Mouse (Mus musculus) left cerebral cortex, adult 2 months (tissue): ENCODE results near the gene Ccdc154. TPM values are rescaled to one million over a fixed set of nuclear protein-coding genes. Genes with fewer than 3 reads are reported as not detected.

Source experiments
- DNase-seq, 2 experiments: peaks; one replicate each; pipeline ENCODE4 v3.0.0; 2021 to 2022; ENCODE audit warnings: low spot score in 2 of 2, mixed read lengths in 1 of 2; ENCODE audit errors: extremely low spot score in 1 of 2
- H3K27ac ChIP-seq: fragments of 200-600 bp; 2 replicates; pipeline ENCODE4 v1.8.1; 2022
- H3K4me3 ChIP-seq: fragments of 200-600 bp; 2 replicates; pipeline ENCODE4 v1.8.1; 2022
- CTCF ChIP-seq: fragments of 200-600 bp; IDR thresholded peaks from 2 replicates; pipeline ENCODE4 v1.8.1; 2022; ENCODE audit warnings: antibody characterized with exemption, mild to moderate bottlenecking, moderate library complexity
- intact Hi-C: fragments of 180-260 bp; cut with DNase I; formaldehyde crosslinking; loops from one replicate; pipeline ENCODE4 v1.15.1; 2025
- total RNA-seq, 2 experiments: library from RNA; stranded (reverse); gene quantifications; 2 replicates each; pipeline ENCODE4 v1.2.3; 2021

Ccdc154 gene
- total RNA-seq, 2 experiments from 2014 or later, result 0.14 TPM; not detected in 1

DNA sequence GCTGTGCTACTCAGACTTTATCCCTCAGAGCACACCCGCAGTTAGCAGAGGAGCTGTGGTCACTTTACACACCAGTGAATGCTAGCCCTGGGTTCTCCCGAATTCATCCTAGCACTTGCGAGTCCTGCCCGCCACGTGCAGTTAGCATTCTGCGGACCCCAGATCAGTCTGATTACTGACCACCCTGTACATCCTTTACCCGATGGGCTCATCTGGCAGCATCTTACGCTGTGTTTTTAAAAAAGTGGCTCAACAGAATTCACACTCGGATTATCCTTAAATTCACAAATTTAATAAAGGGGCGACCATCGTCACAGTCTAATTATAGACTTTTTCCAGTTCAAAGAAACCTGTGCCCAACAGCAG, 25.5 kb downstream of the Ccdc154 start:
- peak overlapping the region; percentile 88 for H3K4me3 ChIP-seq
- peak overlapping the region; percentile 93 for H3K27ac ChIP-seq
- no peak for DNase-seq
- intact Hi-C loops, result loop anchor here (2.0 kb wide), 1 partner anchor 33 kb away; no protein-coding TSS in a partner anchor
- no peak for TF ChIP-seq CTCF

DNA sequence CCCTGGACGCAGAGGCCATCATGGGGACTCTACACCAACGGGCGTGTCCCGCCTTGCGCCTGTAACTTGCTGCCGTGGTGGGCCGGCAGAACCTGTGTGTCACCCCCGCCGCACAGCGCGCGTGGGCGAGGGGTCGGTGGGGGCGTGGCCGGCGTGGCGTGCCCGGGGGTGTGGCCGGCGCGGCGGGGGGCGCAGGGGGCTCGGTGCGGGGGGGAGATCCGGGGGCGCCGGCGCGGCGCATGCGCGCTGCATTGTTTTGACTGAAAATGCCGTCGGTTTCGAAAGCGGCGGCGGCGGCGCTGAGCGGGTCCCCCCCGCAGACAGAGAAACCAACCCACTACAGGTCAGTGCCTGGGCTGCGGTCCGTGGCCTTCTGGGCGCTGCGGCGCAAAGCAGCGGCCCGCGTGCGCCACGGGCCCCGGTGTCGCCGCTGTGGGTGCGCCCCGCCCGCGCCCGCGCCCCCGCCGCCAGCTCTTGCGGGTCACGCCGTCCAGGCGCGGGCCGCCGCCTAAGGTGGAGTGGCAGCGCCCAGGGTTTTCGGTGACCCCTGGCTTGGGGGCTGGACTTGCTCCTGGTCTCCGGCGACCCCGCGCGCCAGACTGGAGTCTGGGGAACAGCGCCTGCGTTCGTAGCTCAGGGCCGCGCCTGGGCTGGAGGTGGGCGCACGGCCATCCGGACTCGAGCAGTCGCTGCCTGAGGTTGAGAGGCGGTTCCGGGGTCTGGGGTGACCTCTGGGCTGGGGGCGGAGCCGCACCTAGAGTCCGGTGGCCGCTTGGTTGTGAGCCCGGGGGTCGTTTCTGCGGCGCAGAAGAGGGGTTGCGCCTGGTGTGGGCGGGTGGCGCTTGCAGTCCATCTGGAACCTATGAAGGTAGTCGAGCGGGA, 26.1 kb downstream of the Ccdc154 start, which contains the start of gene Unkl:
TSS of gene Unkl (plus strand) at position 248 of the 882 bp plus-strand sequence.
- intact Hi-C loops, result loop anchor here (2.0 kb wide), 1 partner anchor 32 kb away; no protein-coding TSS in a partner anchor

DNA sequence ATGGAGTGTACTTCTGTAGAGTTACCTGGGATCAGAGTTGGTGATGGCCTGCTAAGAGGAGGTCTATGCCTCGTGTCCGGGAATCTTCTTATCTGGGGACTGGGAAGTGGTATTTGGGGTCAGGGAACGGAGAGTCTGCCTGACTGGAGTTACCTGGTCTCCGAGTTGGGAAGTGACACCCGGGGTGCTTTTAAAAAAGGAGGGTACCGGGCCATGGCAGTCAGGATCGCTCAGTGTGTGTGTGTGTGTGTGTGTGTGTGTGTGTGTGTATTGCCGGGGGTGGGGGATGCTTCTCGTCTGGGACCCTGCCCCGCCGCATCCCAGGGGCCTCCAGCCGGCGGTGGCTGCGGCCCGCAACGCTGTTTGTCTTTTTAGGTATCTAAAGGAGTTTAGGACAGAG, 26.8 kb downstream of the Ccdc154 start:
- no peak for DNase-seq
- H3K27ac ChIP-seq, result peak overlapping the region; percentile 93
- peak overlapping the region; percentile 88 for H3K4me3 ChIP-seq
- TF ChIP-seq CTCF, result no peak
- intact Hi-C loops, result loop anchor here (2.0 kb wide), 1 partner anchor 32 kb away; no protein-coding TSS in a partner anchor

More for the DNA sequence above, 26.1 kb downstream of the Ccdc154 start, which contains the start of gene Unkl:
- Histone ChIP-seq H3K4me3 (peak within 1 kb of the TSS; percentile 88), H3K27ac (peak within 1 kb of the TSS; percentile 93)
- DNase-seq, result peak; percentile 76 to 79
- no peak for TF ChIP-seq CTCF

DNA sequence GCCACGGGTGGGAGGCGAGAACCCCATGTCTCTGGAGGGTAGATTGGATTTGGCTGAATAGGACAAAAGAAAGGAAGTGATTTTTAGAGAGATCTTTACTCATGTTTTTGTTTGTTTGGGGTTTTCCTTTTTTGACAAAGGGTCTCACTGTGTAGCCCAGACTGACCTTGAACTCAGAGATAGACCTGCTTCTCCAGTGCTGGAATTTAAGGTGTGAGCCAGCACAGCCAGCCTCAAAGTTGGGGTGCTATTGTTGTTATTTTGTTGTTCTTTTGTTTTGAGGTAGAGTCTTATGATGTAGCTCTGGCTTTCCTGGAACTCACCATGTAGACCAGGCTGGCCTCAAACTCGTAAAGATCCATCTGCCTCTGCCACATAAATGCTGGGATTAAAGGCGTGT, 40.1 kb downstream of the Ccdc154 start:
- DNase-seq, result no peak
- intact Hi-C loops, result no loop called here
- H3K4me3 ChIP-seq, result no peak overlapping the region
- TF ChIP-seq CTCF, result no peak
- no peak overlapping the region for H3K27ac ChIP-seq

DNA sequence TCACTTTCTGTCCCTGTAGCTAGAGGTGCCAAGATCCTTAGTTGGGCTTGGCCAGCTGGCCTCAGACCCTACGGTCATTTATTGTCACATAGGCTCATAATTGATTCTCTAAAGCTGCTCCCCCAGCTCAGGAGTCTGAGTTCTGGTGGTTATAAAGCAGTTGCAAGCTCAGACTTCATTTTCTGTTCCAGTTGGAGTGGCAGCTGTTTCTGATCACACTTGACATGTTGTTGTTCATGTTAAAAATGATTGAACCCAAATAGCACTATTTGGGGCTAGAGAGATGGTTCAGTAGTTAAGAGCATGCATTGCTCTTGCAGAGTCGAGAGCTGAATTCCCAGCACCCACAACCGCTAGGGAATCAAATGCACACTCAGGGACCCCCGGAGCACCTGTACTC, 47.7 kb downstream of the Ccdc154 start:
- intact Hi-C loops, result no loop called here
- H3K4me3 ChIP-seq, result no peak overlapping the region
- DNase-seq, result no peak
- no peak overlapping the region for H3K27ac ChIP-seq
- TF ChIP-seq CTCF, result no peak

DNA sequence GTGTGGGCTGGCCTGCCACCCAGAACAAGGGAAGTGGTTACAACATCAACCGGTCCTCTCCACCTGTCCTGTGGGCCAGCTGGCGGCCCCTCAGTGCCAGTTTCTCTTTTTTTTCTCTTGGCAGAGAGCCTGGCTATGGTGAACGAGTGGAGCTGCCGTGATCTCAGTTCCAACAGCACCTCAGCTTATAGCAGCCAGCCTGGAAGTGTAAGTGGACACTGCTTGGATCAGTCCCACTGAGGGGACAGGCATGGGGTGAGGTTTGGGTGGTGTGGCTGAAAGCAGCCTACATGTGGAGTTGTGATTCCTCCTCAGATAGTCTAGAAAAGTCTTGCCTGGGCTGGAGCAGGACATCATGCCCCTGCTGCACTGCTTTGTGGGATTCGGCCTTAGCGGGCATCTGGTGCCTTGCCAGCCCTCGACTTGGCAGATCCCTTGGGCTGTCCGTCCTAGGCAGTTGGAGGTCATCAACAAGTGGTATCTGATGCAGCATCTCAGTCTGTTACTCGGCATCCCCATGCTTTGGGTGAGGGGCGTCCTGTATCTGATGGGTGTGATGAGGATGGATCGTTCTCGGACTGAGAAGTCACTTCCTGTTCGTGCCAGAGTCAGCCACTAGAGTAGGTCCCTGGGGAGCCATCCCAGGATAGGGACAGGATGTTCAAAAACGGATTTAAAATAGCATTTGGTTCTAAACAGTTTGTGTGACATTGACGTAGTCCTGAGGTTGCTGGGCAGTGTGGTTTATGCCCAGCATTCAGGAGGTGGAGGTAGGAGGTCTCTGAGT, 48.6 kb downstream of the Ccdc154 start:
- no peak overlapping the region for H3K4me3 ChIP-seq
- peak overlapping the region; percentile 28; the same call in 1 of the 2 replicates for H3K27ac ChIP-seq
- intact Hi-C loops, result no loop called here
- DNase-seq, result no peak
- TF ChIP-seq CTCF, result no peak

DNA sequence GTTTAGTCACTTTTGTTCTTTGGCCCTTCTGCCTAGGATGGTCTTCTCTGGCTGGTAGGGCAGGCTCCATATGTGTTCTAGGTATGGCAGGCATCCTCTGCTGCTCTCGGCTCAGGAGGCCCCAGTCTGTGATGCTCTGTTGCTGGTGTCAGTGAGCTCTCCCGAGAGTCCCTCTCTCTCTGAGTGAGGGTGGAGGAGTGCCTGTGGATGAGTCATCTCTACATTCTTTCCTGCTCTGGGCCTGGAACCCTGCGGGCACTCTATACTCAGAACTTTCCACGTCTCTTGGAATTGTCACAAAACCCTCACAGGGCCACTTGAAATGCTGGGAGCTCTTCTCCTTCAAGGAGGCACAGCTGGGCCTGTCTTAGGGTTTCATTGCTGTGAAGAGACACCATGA, 49.4 kb downstream of the Ccdc154 start:
- Histone ChIP-seq H3K27ac (peak overlapping the region; percentile 11; the same call in 1 of the 2 replicates), H3K4me3 (no peak overlapping the region)
- intact Hi-C loops, result no loop called here
- no peak for TF ChIP-seq CTCF
- no peak for DNase-seq

DNA sequence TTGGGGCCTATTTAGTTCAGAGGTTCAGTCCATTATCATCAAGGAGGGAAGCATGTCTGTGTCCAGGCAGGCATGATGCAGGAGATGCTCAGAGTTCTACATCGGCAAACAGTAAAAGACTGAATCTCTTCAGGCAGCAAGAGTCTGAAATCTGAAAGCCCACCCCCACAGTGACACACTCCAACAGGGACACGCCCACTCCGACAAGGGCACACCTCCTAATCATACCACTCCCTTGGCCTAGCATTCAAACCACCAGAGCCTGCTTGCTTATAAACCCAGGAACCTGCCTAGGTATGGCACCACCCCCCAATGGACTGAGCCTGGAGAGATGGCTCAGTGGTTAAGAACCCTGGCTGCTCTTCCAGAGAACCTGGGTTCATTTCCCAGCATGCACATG, 53.2 kb downstream of the Ccdc154 start:
- H3K4me3 ChIP-seq, result no peak overlapping the region
- no peak overlapping the region for H3K27ac ChIP-seq
- no peak for TF ChIP-seq CTCF
- intact Hi-C loops, result no loop called here
- no peak for DNase-seq

DNA sequence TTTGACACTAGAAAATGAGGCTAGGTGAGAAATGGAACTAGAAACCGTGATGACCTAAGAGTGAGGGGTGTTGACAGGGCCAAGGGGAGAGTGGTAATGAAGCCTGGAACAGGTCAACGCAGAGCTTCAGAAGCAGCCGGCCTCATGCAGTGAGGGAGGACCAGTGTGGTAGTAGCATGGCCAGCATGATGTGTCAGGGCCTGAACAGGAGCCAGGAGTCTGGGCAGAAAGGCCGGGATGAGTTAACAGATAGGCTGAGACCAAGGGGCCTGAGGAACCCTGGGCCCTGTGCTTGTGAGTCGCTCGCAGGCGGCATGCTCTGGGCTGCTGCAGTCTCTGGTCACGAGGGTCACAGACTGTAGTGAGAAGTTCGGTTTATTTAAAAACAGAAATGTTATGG, 56.7 kb downstream of the Ccdc154 start:
- no peak overlapping the region for H3K27ac ChIP-seq
- TF ChIP-seq CTCF, result no peak

DNA sequence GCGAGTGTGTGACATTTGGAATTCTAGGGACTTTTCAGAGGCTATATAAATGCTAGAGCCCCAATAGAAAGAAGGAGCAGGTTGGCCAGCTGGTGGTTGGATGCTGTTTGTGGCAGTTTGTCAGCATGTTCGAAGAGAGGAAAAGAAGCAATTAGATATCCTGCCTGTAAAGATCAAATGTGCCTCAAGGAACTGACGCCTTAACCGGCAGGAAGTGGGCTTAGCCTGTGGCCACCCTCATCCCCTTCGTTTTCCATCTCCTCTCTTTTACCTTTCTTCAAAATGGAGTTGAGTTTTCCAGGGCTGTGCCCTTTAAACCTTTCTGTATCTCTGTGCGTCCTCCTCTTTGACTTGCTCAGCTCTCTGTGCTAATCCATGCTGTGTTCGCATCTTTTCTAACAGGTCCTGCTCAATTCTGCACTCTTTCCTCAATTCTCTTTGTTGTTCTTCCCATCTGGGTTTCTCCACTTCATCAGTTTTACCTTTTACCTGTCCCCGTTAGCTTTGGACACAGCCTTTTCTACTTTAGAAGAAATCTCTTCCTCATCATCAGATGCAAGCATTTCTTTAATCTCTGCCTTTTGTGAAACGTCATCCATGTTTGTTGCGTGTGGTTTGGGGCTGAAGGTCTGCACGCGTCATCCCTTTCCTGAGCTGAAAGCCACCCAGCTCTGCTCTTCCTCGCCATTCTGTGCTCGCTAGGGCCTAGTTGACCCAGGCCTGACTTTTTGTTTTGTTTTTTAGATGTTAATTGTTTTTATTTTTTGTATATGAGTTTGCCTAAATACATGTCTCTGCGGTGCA, 57.4 kb downstream of the Ccdc154 start:
- Histone ChIP-seq H3K4me3 (no peak overlapping the region), H3K27ac (no peak overlapping the region; the same call in 1 of the 2 replicates)
- no peak for TF ChIP-seq CTCF
- intact Hi-C loops, result loop anchor here (2.0 kb wide), 1 partner anchor 31 kb away; the partner anchor contains the start of gene Unkl
- DNase-seq, result no peak

More for the DNA sequence above, 56.7 kb downstream of the Ccdc154 start:
- H3K4me3 ChIP-seq, result no peak overlapping the region
- intact Hi-C loops, result no loop called here
- DNase-seq, result no peak

DNA sequence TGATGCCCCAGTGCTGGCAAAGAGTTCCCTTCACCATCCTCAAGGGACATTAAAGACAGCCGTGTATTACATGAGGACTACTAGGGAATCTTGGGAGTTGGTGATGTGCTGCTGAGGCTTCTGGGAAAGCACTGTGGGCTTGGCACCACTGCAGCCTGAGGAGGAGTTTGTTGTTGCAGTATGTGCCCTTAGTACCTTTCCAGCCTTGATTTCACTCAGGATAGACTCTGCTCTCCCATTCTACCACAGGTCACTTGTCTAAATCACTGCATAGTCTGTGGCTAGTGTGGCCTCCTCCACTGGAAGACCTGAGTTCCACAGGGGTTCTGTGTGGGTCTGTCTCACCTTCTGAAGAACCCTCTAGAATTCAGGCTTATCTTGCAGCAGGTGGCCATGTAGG, 58.5 kb downstream of the Ccdc154 start:
- Histone ChIP-seq H3K4me3 (no peak overlapping the region), H3K27ac (peak overlapping the region; percentile 90)
- no peak for TF ChIP-seq CTCF
- intact Hi-C loops, result loop anchor here (2.0 kb wide), 1 partner anchor 32 kb away; the partner anchor contains the start of gene Unkl
- no peak for DNase-seq

Other genes starting within 250 kb of the Ccdc154 start
- 100 to 1,000 TPM; 390 to 407 TPM for gene Mapk8ip3, start 225.5 kb upstream of the Ccdc154 start, total RNA-seq
- gene Jpt2, start 201.8 kb upstream of the Ccdc154 start, total RNA-seq, result 1 to 10 TPM; 5.3 to 6.9 TPM
- gene Cramp1l, start 146.7 kb upstream of the Ccdc154 start, total RNA-seq, result 10 to 100 TPM; 31.9 to 33.9 TPM
- 10 to 100 TPM; 17.9 to 21.0 TPM for gene Ift140, start 146.4 kb upstream of the Ccdc154 start, total RNA-seq
- 10 to 100 TPM in 1 of 2 experiments, 1 to 10 TPM in 1; 9.5 to 11.1 TPM for gene Tmem204, start 78.9 kb upstream of the Ccdc154 start, total RNA-seq
- 10 to 100 TPM; 25.8 to 30.7 TPM for gene Telo2, start 46.5 kb upstream of the Ccdc154 start, total RNA-seq
- under 1 TPM; 0.33 to 0.63 TPM for gene Ptx4, start 41.7 kb upstream of the Ccdc154 start, total RNA-seq
- 10 to 100 TPM; 48.5 to 53.9 TPM for gene Clcn7, start 29.1 kb upstream of the Ccdc154 start, total RNA-seq
- gene Gm38655, start 13.0 kb downstream of the Ccdc154 start, total RNA-seq, result not detected
- 10 to 100 TPM; 20.2 to 20.8 TPM for gene BC003965, start 22.1 kb downstream of the Ccdc154 start, total RNA-seq
- 10 to 100 TPM; 39.0 to 40.7 TPM for gene Unkl, start 25.9 kb downstream of the Ccdc154 start, total RNA-seq
- 10 to 100 TPM; 78.1 to 81.4 TPM for gene Gnptg, start 77.7 kb downstream of the Ccdc154 start, total RNA-seq
- 10 to 100 TPM; 24.6 to 25.9 TPM for gene Tsr3, start 77.7 kb downstream of the Ccdc154 start, total RNA-seq
- 10 to 100 TPM; 14.8 to 29.8 TPM for gene Baiap3, start 93.9 kb downstream of the Ccdc154 start, total RNA-seq
- gene Ube2i, start 112.2 kb downstream of the Ccdc154 start, total RNA-seq, result 100 to 1,000 TPM; 215 to 223 TPM
- not detected for gene Prss34, start 135.9 kb downstream of the Ccdc154 start, total RNA-seq
- not detected for gene Prss28, start 146.2 kb downstream of the Ccdc154 start, total RNA-seq
- not detected for gene Prss29, start 156.2 kb downstream of the Ccdc154 start, total RNA-seq
- not detected for gene Tpsab1, start 183.1 kb downstream of the Ccdc154 start, total RNA-seq
- not detected for gene Tpsb2, start 203.8 kb downstream of the Ccdc154 start, total RNA-seq
- gene Tpsg1, start 206.8 kb downstream of the Ccdc154 start, total RNA-seq, result not detected